7 mouse cellular contexts compared by ENCODE assay signal in the genomic region with DNA sequence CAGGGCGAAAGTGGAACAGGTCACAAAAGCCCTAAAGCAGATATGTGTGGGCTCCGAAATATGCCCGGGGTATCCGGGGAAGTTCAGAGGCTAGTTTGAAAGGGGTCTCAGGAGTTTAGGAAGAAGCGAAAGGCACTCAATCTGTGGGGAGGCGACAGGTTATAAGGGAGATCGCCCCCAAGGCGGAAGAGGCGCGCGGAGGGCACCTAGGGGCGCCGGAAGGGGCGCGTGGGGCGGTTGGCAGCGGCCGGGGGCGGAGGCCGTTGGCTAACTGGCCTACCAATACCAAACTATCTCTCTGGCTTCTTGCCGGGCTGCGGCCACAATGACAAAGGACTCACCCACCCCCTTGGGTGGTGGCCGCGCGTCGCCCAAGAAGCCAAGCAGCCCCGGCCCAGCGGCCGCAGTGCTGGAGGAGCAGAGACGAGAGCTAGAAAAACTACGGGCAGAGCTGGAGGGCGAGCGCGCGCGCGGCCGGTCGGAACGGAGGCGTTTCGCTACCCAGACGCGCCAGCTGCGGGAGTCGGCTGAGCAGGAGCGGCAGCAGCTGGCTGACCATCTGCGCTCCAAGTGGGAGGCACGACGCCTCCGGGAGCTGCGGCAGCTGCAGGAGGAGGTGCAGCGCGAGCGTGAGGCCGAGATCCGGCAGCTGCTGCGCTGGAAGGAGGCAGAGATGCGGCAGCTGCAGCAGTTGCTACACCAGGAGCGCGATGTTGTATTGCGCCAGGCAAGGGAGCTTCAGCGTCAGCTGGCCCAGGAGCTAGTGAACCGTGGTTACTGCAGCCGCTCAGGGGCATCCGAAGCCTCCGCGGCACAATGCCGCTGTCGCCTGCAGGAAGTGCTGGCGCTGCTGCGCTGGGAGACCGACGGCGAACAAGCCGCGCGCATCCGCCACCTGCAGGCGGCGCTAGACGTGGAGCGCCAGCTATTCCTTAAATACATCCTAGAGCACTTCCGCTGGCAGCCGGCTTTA. TPM values are rescaled to one million over a fixed set of nuclear protein-coding genes. Genes with fewer than 3 reads are reported as not detected.
A peak's percentile ranks its signal among the peaks of the same experiment; 100 is the strongest.
DNase-seq lines count a peak whose midpoint lies in the region; ATAC-seq lines count a peak whose summit lies in the region.

TSS of gene Rimbp3 (plus strand) at position 215 of the 973 bp plus-strand sequence.

- no peaks in the 10 kb centered on the region for H3K9me3 ChIP-seq in embryonic facial prominence, embryonic 12.5 days
- H3K9me3 ChIP-seq in limb, embryonic 11.5 days (ENCODE audit: control insufficient read depth, low read length): no peaks in the 10 kb centered on the region
- no peaks in the 10 kb centered on the region for H3K9me3 ChIP-seq in midbrain, embryonic 13.5 days

- ATAC-seq in embryonic facial prominence, embryonic 12.5 days (ENCODE audit: insufficient number of reproducible peaks, insufficient read depth, low FRiP score, low TSS enrichment): peak; percentile 65; the same call in 1 of the 2 replicates
- peak; percentile 74 for ATAC-seq in limb, embryonic 11.5 days (ENCODE audit: insufficient number of reproducible peaks, low FRiP score, low TSS enrichment, low read depth)
- ATAC-seq in midbrain, embryonic 13.5 days: peak; percentile 88

- H3K9ac ChIP-seq in embryonic facial prominence, embryonic 12.5 days: peak within 1 kb of the TSS; percentile 63
- H3K9ac ChIP-seq in limb, embryonic 11.5 days (ENCODE audit: low read length): peak within 1 kb of the TSS; percentile 58
- H3K9ac ChIP-seq in midbrain, embryonic 13.5 days (replicated peaks): peak within 1 kb of the TSS; percentile 72

- H3K36me3 ChIP-seq in embryonic facial prominence, embryonic 12.5 days: no peaks in the 10 kb centered on the region
- no peaks in the 10 kb centered on the region for H3K36me3 ChIP-seq in limb, embryonic 11.5 days (ENCODE audit: control insufficient read depth, insufficient read depth, low read length)
- no peaks in the 10 kb centered on the region; the same call in 1 of the 2 replicates for H3K36me3 ChIP-seq in midbrain, embryonic 13.5 days

- H3K4me1 ChIP-seq in embryonic facial prominence, embryonic 12.5 days: peaks cover 21% of the 10 kb centered on the region
- peaks cover 10% of the 10 kb centered on the region; the same call in 1 of the 2 replicates for H3K4me1 ChIP-seq in limb, embryonic 11.5 days (ENCODE audit: control insufficient read depth, insufficient read depth, low read length)
- H3K4me1 ChIP-seq in midbrain, embryonic 13.5 days (replicated peaks): peaks cover 25% of the 10 kb centered on the region

- peak within 1 kb of the TSS; percentile 47 for H3K4me3 ChIP-seq in embryonic facial prominence, embryonic 12.5 days
- peak within 1 kb of the TSS; percentile 51 for H3K4me3 ChIP-seq in limb, embryonic 11.5 days (ENCODE audit: low read depth, low read length)
- H3K4me3 ChIP-seq in midbrain, embryonic 13.5 days (replicated peaks): peak within 1 kb of the TSS; percentile 57

- peaks cover 42% of the 10 kb centered on the region for H3K27me3 ChIP-seq in embryonic facial prominence, embryonic 12.5 days
- H3K27me3 ChIP-seq in limb, embryonic 11.5 days (ENCODE audit: control insufficient read depth, insufficient read depth, low read length): peaks cover 19% of the 10 kb centered on the region
- peaks cover 19% of the 10 kb centered on the region for H3K27me3 ChIP-seq in midbrain, embryonic 13.5 days

- under 1% methylated on average over 85 of the region's 85 CpGs for WGBS in embryonic facial prominence, embryonic 12.5 days
- WGBS in limb, embryonic 11.5 days: under 1% methylated on average over 84 of the region's 85 CpGs
- WGBS in midbrain, embryonic 13.5 days: 1% methylated on average over 84 of the region's 85 CpGs

- H3K4me2 ChIP-seq in embryonic facial prominence, embryonic 12.5 days (replicated peaks): peak within 1 kb of the TSS; percentile 98
- H3K4me2 ChIP-seq in limb, embryonic 11.5 days (ENCODE audit: low read depth, severe bottlenecking): peak within 1 kb of the TSS; percentile 97
- peak within 1 kb of the TSS; percentile 87 for H3K4me2 ChIP-seq in midbrain, embryonic 13.5 days (replicated peaks)

- DNase-seq in adrenal gland, postnatal 14 days: peak; percentile 90
- peak; percentile 85 to 87 for DNase-seq in heart, adult 18-20 months
- peak; percentile 89 for DNase-seq in kidney, adult 18-20 months
- DNase-seq in limb, embryonic 11.5 days (ENCODE audit: low spot score): peak; percentile 92
- DNase-seq in spleen, adult 12 weeks (ENCODE audit: low spot score): peak; percentile 66

- H3K27ac ChIP-seq in embryonic facial prominence, embryonic 12.5 days: peak within 1 kb of the TSS; percentile 14; the same call in 1 of the 2 replicates
- H3K27ac ChIP-seq in limb, embryonic 11.5 days (replicated peaks; ENCODE audit: low read depth, low read length): peak within 1 kb of the TSS; percentile 26; the same call in 1 of the 2 replicates
- peak within 1 kb of the TSS; percentile 88 for H3K27ac ChIP-seq in midbrain, embryonic 13.5 days

RNA-seq across cellular contexts. Expression of gene Rimbp3, which starts in this region (rescaled TPM):
- 0.07 and 0.08 TPM in 2 replicates for total RNA-seq in adrenal gland, postnatal 14 days (2021)
- polyA plus RNA-seq in embryonic facial prominence, embryonic 12.5 days (2016; fragmentation: Nextera tagmentation; extraction: Ambion mirVana): 0.46 and 0.52 TPM in 2 replicates
- total RNA-seq in heart, adult 18-20 months (2021): under 1 TPM; 0.07 to 0.26 TPM
- polyA plus RNA-seq in limb, embryonic 11.5 days (2014; fragmentation: Nextera tagmentation; extraction: Ambion mirVana): 0.37 and 0.44 TPM in 2 replicates
- 2.1 and 2.5 TPM in 2 replicates for polyA plus RNA-seq in midbrain, embryonic 13.5 days (2015; fragmentation: Nextera tagmentation; extraction: Ambion mirVana)

Comparison
In these comparisons a context has a peak if more than half of its experiments do, and no peak if none do; other contexts are left out.
1. Peak in every context shown above with its lines: DNase-seq, ATAC-seq, H3K4me3 ChIP-seq and H3K27ac ChIP-seq.
2. Peak in DNase-seq in adrenal gland, postnatal 14 days; RNA of the gene not detected or under 1 TPM.
3. Peak in ATAC-seq, H3K4me3 ChIP-seq, H3K27ac ChIP-seq, H3K9ac ChIP-seq and H3K4me2 ChIP-seq in embryonic facial prominence, embryonic 12.5 days; RNA of the gene not detected or under 1 TPM.
4. Peak in DNase-seq in heart, adult 18-20 months; RNA of the gene not detected or under 1 TPM.
5. Peak in DNase-seq, ATAC-seq, H3K4me3 ChIP-seq, H3K27ac ChIP-seq, H3K9ac ChIP-seq and H3K4me2 ChIP-seq in limb, embryonic 11.5 days; RNA of the gene not detected or under 1 TPM.
6. H3K27ac ChIP-seq: peak in every context shown above with its lines; median percentile 88 in midbrain, embryonic 13.5 days; 26 in limb, embryonic 11.5 days; 14 in embryonic facial prominence, embryonic 12.5 days.